Mouse (Mus musculus): ENCODE measurements around the gene Bpifc. TPM values are rescaled to one million over a fixed set of nuclear protein-coding genes. Genes with fewer than 3 reads are reported as not detected.

Gene Bpifc
- not detected in 2 replicates for polyA plus RNA-seq (2016; fragmentation: Nextera tagmentation; extraction: Ambion mirVana)

DNA sequence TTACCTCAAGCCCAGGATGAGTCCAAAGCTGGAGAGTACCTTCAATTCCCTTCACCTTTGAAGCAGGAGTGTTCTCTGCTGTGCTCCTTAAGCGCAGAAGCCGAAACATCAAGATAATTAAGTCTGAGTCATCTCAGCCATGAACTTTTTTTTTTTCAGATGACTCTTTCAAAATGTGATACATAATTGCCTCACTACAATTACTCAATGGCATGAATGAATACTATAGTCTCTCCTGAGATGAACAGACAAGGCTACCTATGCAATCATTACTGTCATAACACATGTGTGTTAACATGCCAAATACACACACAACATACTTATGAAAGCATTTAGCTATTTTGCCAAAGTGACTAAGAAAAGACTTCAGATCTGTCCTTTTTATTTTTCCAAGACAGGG lies at the start of gene Bpifc:
Gene Bpifc, minus strand, starts transcription at position 115 of the 400 bp plus-strand sequence.
- no peak within 1 kb of the TSS for H3K4me2 ChIP-seq (replicated peaks)
- no peaks in the 10 kb centered on the region for H3K9me3 ChIP-seq
- no peaks in the 10 kb centered on the region for H3K4me1 ChIP-seq
- WGBS, result 94% methylated on average over 2 of the region's 2 CpGs
- no peak within 1 kb of the TSS for H3K4me3 ChIP-seq
- H3K27ac ChIP-seq (replicated peaks), result no peak within 1 kb of the TSS
- no peak for ATAC-seq (ENCODE audit: low FRiP score, low read depth)
- no peak within 1 kb of the TSS for H3K9ac ChIP-seq (replicated peaks)
- H3K27me3 ChIP-seq, result no peaks in the 10 kb centered on the region
- no peaks in the 10 kb centered on the region for H3K36me3 ChIP-seq

GRCm38 (mm10) chr10:86060267-86060666 lies 48.6 kb upstream of the Bpifc start:
- no peak for ATAC-seq (ENCODE audit: low FRiP score, low read depth)
- Histone ChIP-seq H3K9ac (replicated peaks) (no peak overlapping the region), H3K27ac (replicated peaks) (no peak overlapping the region), H3K4me1 (no peaks in the 10 kb centered on the region), H3K36me3 (0 out of 2 replicates have a peak, but pooled peaks cover 5% of the 10 kb centered on the region), H3K27me3 (no peaks in the 10 kb centered on the region), H3K4me2 (replicated peaks) (no peak overlapping the region), H3K4me3 (no peak overlapping the region), H3K9me3 (no peaks in the 10 kb centered on the region)
- 60% methylated on average over 3 of the region's 3 CpGs for WGBS

GRCm38 (mm10) chr10:86057712-86058111 lies 46.0 kb upstream of the Bpifc start:
- Histone ChIP-seq H3K4me2 (replicated peaks) (no peak overlapping the region), H3K27me3 (no peaks in the 10 kb centered on the region), H3K36me3 (0 out of 2 replicates have a peak, but pooled peaks cover 5% of the 10 kb centered on the region), H3K4me1 (no peaks in the 10 kb centered on the region), H3K27ac (replicated peaks) (no peak overlapping the region), H3K4me3 (no peak overlapping the region), H3K9me3 (no peaks in the 10 kb centered on the region), H3K9ac (replicated peaks) (no peak overlapping the region)
- 54% methylated on average over 2 of the region's 2 CpGs for WGBS
- no peak for ATAC-seq (ENCODE audit: low FRiP score, low read depth)

- H3K27me3 ChIP-seq, result no peaks in the 10 kb centered on the region
- no peak overlapping the region for H3K4me3 ChIP-seq
- no peak overlapping the region for H3K4me2 ChIP-seq (replicated peaks)
- H3K9me3 ChIP-seq, result no peaks in the 10 kb centered on the region
- H3K36me3 ChIP-seq, result 0 out of 2 replicates have a peak, but pooled peaks cover 5% of the 10 kb centered on the region
- 90% methylated on average over 11 of the region's 11 CpGs for WGBS
- H3K27ac ChIP-seq (replicated peaks), result no peak overlapping the region
- no peak for ATAC-seq (ENCODE audit: low FRiP score, low read depth)
- H3K9ac ChIP-seq (replicated peaks), result no peak overlapping the region
- no peaks in the 10 kb centered on the region for H3K4me1 ChIP-seq
These were observed 45.6 kb upstream of the Bpifc start for GRCm38 (mm10) chr10:86057286-86057685.

DNA sequence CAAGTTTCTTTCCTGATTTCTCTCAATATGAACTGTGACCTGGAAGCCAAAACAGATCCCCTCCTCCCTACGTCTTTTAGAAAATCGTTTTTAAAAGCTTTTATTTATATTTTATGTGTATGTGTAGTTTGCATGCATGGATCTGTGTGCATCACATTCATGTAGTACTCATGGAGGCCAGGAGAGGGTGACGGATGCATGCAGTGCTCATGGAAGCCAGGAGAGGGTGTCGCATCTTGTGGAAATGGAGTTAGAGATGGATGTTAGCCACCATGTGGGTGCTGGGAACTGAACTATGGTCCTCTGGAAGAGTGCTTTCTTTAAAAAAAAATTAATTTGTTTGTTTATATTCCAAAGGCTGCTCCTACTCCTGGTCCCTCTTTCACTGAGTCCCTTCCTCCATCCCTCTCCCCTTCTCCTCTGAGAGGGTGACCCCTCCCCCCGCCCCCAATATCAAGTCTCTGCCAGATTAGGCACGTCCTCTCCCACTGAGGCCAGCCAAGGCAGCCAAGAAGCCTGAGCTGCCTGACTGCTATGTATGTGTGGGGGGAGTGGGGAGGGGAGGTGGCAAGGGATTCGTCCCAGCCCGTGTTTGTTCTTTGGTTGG lies 44.7 kb upstream of the Bpifc start:
- H3K9me3 ChIP-seq, result no peaks in the 10 kb centered on the region
- no peaks in the 10 kb centered on the region for H3K4me1 ChIP-seq
- H3K36me3 ChIP-seq, result 0 out of 2 replicates have a peak, but pooled peaks cover 5% of the 10 kb centered on the region
- no peak for ATAC-seq (ENCODE audit: low FRiP score, low read depth)
- H3K27me3 ChIP-seq, result no peaks in the 10 kb centered on the region
- no peak overlapping the region for H3K4me3 ChIP-seq
- H3K27ac ChIP-seq (replicated peaks), result no peak overlapping the region
- H3K9ac ChIP-seq (replicated peaks), result no peak overlapping the region
- WGBS, result 85% methylated on average over 8 of the region's 8 CpGs
- no peak overlapping the region for H3K4me2 ChIP-seq (replicated peaks)

DNA sequence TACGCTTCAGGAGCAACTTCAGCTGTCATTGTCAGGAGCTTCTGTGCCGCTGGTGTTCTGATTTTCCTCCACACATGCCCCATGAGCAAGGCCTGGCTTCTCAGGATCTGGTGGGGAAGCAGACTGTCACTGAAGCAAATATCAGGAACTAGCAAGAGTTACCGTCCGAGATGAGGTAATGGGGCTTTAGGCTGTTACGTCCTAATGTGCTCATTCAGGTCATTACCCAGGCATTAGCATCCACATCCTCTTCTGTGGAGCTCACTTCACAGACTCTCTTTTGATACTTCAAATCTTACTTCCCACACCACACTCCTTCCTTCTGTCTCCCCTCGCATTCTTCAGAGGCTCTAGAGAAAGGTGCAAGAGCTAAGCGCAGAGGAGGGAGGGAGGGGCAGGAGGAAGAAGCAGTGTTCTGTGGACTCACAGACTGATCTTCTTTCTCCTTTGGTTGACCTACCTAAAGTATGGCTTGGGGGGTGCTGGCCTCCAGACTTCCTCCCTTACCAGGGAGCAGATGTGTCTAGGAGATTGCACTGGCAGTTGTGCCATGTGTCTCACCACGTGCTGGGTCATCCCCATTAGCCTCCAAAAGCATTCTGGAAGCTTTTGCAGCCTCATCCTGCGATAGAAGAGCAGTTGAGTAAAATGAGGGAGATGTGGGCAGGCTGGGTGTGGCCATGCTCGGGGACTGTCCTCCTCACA lies 41.3 kb upstream of the Bpifc start:
- ATAC-seq (ENCODE audit: low FRiP score, low read depth), result no peak
- WGBS, result 87% methylated on average over 10 of the region's 10 CpGs
- no peak overlapping the region for H3K9ac ChIP-seq (replicated peaks)

GRCm38 (mm10) chr10:86050522-86050921 lies 38.8 kb upstream of the Bpifc start:
- WGBS, result 86% methylated on average over 2 of the region's 2 CpGs
- no peaks in the 10 kb centered on the region for H3K27me3 ChIP-seq
- H3K27ac ChIP-seq (replicated peaks), result no peak overlapping the region
- H3K4me1 ChIP-seq, result no peaks in the 10 kb centered on the region
- no peak overlapping the region for H3K9ac ChIP-seq (replicated peaks)
- H3K9me3 ChIP-seq, result no peaks in the 10 kb centered on the region
- no peaks in the 10 kb centered on the region for H3K36me3 ChIP-seq
- H3K4me2 ChIP-seq (replicated peaks), result no peak overlapping the region
- H3K4me3 ChIP-seq, result no peak overlapping the region
- no peak for ATAC-seq (ENCODE audit: low FRiP score, low read depth)

More for the DNA sequence above, 41.3 kb upstream of the Bpifc start:
- Histone ChIP-seq H3K27ac (replicated peaks) (no peak overlapping the region), H3K4me3 (no peak overlapping the region), H3K4me1 (no peaks in the 10 kb centered on the region), H3K27me3 (no peaks in the 10 kb centered on the region), H3K36me3 (0 out of 2 replicates have a peak, but pooled peaks cover 5% of the 10 kb centered on the region), H3K9me3 (no peaks in the 10 kb centered on the region), H3K4me2 (replicated peaks) (no peak overlapping the region)

DNA sequence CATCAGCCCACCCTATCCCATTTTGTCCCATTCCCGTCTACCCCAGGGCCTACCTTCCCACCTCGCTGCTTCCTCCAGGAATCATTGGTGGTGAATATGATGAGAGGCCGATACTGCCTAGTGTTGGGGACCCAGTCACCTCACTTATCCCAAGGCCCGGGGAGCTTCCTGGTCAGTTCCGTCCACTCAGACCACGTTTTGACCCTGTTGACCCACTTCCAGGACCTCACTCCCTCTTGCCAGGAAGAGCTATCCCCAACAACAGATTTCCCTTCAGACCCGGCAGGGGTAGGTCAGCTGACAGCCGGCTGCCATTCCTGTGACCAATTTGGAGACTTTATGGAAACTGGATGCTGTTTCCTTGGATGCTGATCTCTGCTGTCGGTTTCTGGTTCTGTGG lies 36.1 kb upstream of the Bpifc start:
- Histone ChIP-seq H3K36me3 (no peaks in the 10 kb centered on the region), H3K27ac (replicated peaks) (no peak overlapping the region), H3K4me1 (no peaks in the 10 kb centered on the region), H3K27me3 (no peaks in the 10 kb centered on the region), H3K4me3 (no peak overlapping the region), H3K9me3 (no peaks in the 10 kb centered on the region), H3K4me2 (replicated peaks) (no peak overlapping the region), H3K9ac (replicated peaks) (no peak overlapping the region)
- 90% methylated on average over 9 of the region's 9 CpGs for WGBS
- no peak for ATAC-seq (ENCODE audit: low FRiP score, low read depth)

DNA sequence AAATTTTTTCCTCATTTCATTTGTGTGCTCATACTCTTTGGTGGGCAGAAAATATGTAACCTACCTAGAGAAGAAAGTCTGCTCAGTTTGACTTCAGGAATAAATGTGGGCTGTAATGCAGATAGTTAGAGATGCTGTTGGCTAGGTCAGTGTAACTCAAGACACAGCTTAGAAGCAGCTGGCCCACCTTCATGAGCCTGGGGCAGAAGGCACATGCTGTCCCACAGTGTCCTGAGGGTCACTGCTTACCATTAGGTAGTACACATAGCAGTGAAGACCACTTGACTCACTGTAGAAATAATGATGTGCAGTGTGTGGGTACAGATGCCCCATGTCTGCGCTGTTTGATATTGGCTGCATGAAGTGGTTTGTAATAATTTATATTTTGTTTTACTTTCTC lies 34.7 kb upstream of the Bpifc start:
- no peaks in the 10 kb centered on the region for H3K36me3 ChIP-seq
- no peaks in the 10 kb centered on the region for H3K4me1 ChIP-seq
- no peak overlapping the region for H3K4me3 ChIP-seq
- ATAC-seq (ENCODE audit: low FRiP score, low read depth), result no peak
- H3K27me3 ChIP-seq, result no peaks in the 10 kb centered on the region
- WGBS, result 96% methylated on average over 1 of the region's 1 CpGs
- H3K4me2 ChIP-seq (replicated peaks), result no peak overlapping the region
- no peaks in the 10 kb centered on the region for H3K9me3 ChIP-seq
- no peak overlapping the region for H3K27ac ChIP-seq (replicated peaks)
- H3K9ac ChIP-seq (replicated peaks), result no peak overlapping the region

GRCm38 (mm10) chr10:86044066-86044465 lies 32.4 kb upstream of the Bpifc start:
- 81% methylated on average over 8 of the region's 8 CpGs for WGBS
- ATAC-seq (ENCODE audit: low FRiP score, low read depth), result no peak
- Histone ChIP-seq H3K9ac (replicated peaks) (no peak overlapping the region), H3K4me2 (replicated peaks) (no peak overlapping the region), H3K4me3 (no peak overlapping the region), H3K9me3 (no peaks in the 10 kb centered on the region), H3K27ac (replicated peaks) (no peak overlapping the region), H3K4me1 (no peaks in the 10 kb centered on the region), H3K27me3 (no peaks in the 10 kb centered on the region), H3K36me3 (no peaks in the 10 kb centered on the region)

- Histone ChIP-seq H3K9ac (replicated peaks) (no peak overlapping the region), H3K9me3 (no peaks in the 10 kb centered on the region), H3K36me3 (no peaks in the 10 kb centered on the region), H3K27ac (replicated peaks) (no peak overlapping the region), H3K4me3 (no peak overlapping the region), H3K4me2 (replicated peaks) (no peak overlapping the region), H3K4me1 (no peaks in the 10 kb centered on the region), H3K27me3 (no peaks in the 10 kb centered on the region)
- WGBS, result 86% methylated on average over 4 of the region's 4 CpGs
- no peak for ATAC-seq (ENCODE audit: low FRiP score, low read depth)
These were observed 32.0 kb upstream of the Bpifc start for GRCm38 (mm10) chr10:86043651-86044050.

DNA sequence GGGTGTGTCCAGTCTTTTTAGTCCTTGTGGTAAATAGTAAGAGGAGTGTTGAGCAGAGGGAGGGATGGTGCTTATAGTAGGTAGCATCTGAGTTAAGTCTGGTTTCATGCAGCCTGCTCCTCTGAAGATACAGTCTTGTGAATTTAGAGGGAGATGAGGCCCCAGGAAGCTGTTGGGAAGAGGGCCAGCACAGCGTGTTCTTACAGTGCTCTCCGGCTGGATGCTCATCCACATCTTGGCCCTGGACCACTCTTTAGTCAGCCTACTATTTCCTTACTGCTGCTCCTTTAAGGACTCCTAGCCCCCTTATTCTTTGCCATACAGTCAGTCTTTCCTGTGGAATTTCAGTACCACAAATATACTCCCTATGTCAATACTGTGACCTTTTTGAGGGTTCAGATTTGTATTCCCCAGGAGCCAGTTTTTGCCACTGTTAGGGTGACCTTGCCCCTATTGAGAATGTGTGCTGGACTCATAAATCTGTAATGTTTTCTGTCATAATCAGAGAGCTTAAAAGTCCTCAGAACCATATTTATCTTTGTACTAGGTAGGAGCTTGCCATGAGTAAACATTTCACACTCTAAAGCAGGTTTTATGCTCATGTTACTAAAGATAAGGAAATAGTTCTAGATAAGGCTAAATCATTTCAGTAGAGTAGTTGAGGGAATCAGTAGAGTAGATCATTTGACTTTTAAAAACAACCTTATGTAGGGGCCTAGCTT lies 22.5 kb upstream of the Bpifc start:
- Histone ChIP-seq H3K27ac (replicated peaks) (no peak overlapping the region), H3K4me3 (no peak overlapping the region), H3K9me3 (no peaks in the 10 kb centered on the region), H3K27me3 (no peaks in the 10 kb centered on the region), H3K9ac (replicated peaks) (no peak overlapping the region), H3K4me1 (no peaks in the 10 kb centered on the region), H3K4me2 (replicated peaks) (no peak overlapping the region), H3K36me3 (0 out of 2 replicates have a peak, but pooled peaks cover 3% of the 10 kb centered on the region)
- WGBS, result 92% methylated on average over 2 of the region's 2 CpGs
- ATAC-seq (ENCODE audit: low FRiP score, low read depth), result no peak
